Mouse (Mus musculus) brain, embryonic 18.5 days (tissue): ENCODE results near the gene Lin7a.

ENCODE experiments used
- DNase-seq: peaks from one replicate; pipeline ENCODE4 v3.0.0-alpha.2; 2012; ENCODE audit warnings: low read depth, low spot score

Lin7a gene

DNA sequence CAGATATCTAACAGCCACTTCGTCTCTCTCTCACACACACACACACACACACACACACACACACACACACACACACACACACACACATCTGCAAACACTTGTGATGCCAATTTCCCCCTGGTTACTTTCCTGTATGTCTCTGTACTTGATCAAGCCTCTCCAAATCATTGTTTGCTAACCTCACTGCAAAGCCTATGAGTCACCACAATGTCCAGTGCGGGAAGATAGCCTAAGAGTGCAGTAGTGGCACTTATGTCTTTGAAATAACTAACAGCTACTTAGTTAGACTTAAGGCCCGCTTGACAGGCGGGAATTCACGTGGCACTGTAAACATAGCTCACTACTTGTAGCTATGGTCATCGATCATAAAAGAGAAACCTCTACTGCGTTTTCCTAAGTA lies 196.3 kb downstream of the Lin7a start:
- no peak for DNase-seq
